In genomic region chr8:8571625-8572215, GRCm38 (mm10) we compare ENCODE assay signal across 28 mouse cellular contexts.
"Had no signal": no experiment of that assay in that cellular context is flagged by ENCODE, and none has a peak within 500 bp of the region (broad histone marks: within the 10 kb centered on the region; RNA-seq: fewer than 3 reads in every experiment).

No protein-coding gene starts in this region.

- H3K9me3 ChIP-seq: embryonic facial prominence, embryonic 10.5 days; embryonic facial prominence, embryonic 12.5 days; embryonic facial prominence, embryonic 13.5 days; embryonic facial prominence, embryonic 15.5 days; forebrain, embryonic 10.5 days; forebrain, embryonic 13.5 days; forebrain, embryonic 15.5 days had no signal

- ATAC-seq: forebrain, embryonic 13.5 days; forebrain, embryonic 14.5 days; forebrain, embryonic 15.5 days; forebrain, embryonic 16.5 days; forebrain, postnatal 0 days had no signal

- H3K4me3 ChIP-seq: embryonic facial prominence, embryonic 10.5 days; embryonic facial prominence, embryonic 12.5 days; embryonic facial prominence, embryonic 13.5 days; embryonic facial prominence, embryonic 15.5 days; erythroblast, embryonic 14.5 days; forebrain, embryonic 10.5 days; forebrain, embryonic 12.5 days; forebrain, embryonic 13.5 days; forebrain, embryonic 15.5 days; gastrocnemius, adult 2 months had no signal

- H3K36me3 ChIP-seq: embryonic facial prominence, embryonic 10.5 days; embryonic facial prominence, embryonic 12.5 days; embryonic facial prominence, embryonic 13.5 days; embryonic facial prominence, embryonic 15.5 days; forebrain, embryonic 10.5 days; forebrain, embryonic 12.5 days; forebrain, embryonic 15.5 days had no signal

- H3K9ac ChIP-seq: embryonic facial prominence, embryonic 12.5 days; embryonic facial prominence, embryonic 13.5 days; embryonic facial prominence, embryonic 15.5 days; forebrain, embryonic 12.5 days; forebrain, embryonic 13.5 days; forebrain, embryonic 15.5 days; forebrain, postnatal 0 days had no signal

- DNase-seq: cerebellum, adult 2 months; cerebellum, adult 8-10 months; cerebellum, adult 9-10 months; cerebellum, adult 9-11 months; cerebellum, postnatal 10 days; cerebellum, postnatal 14 days; cerebellum, postnatal 25 days; cerebellum, postnatal 36 days; embryo, embryonic 11 days; forebrain, postnatal 0 days; gastrocnemius, adult 2 months; gastrocnemius, postnatal 10 days; gastrocnemius, postnatal 14 days; gastrocnemius, postnatal 25 days; gastrocnemius, postnatal 36 days; heart, adult 11 months; heart, adult 18-20 months had no signal

- H3K27ac ChIP-seq: embryonic facial prominence, embryonic 10.5 days; embryonic facial prominence, embryonic 12.5 days; embryonic facial prominence, embryonic 13.5 days; embryonic facial prominence, embryonic 15.5 days; forebrain, embryonic 10.5 days; forebrain, embryonic 12.5 days; forebrain, embryonic 13.5 days; forebrain, embryonic 15.5 days; gastrocnemius, adult 2 months had no signal

- H3K27me3 ChIP-seq: embryonic facial prominence, embryonic 12.5 days; embryonic facial prominence, embryonic 13.5 days; embryonic facial prominence, embryonic 15.5 days; forebrain, embryonic 13.5 days; forebrain, embryonic 15.5 days had no signal

- H3K4me2 ChIP-seq: embryonic facial prominence, embryonic 12.5 days; embryonic facial prominence, embryonic 13.5 days; embryonic facial prominence, embryonic 15.5 days; forebrain, embryonic 12.5 days; forebrain, embryonic 13.5 days; forebrain, embryonic 15.5 days had no signal
